Mouse (Mus musculus) CH12.LX (cell line): ENCODE measurements around the gene Pfkfb3.

Experiments
- CTCF ChIP-seq, 2 experiments: IDR thresholded peaks in 1 of 2; conservative IDR thresholded peaks in 1 of 2; 2 replicates each; pipeline ENCODE4 v1.5.1; 2011 to 2012; ENCODE audit warnings: low read depth in 2 of 2, low read length in 2 of 2, improper control_type of control experiment in 1 of 2, inconsistent platforms in 1 of 2, mild to moderate bottlenecking in 1 of 2, moderate library complexity in 1 of 2
- E2F4 ChIP-seq: IDR thresholded peaks from 2 replicates; pipeline ENCODE4 v1.6.1; 2011; ENCODE audit warnings: low read depth, low read length, improper control_type of control experiment; ENCODE audit not compliant: insufficient replicate concordance
- HCFC1 ChIP-seq: IDR thresholded peaks from 2 replicates; pipeline ENCODE4 v1.6.1; 2012; ENCODE audit warnings: low read depth, mild to moderate bottlenecking, inconsistent platforms, low read length, improper control_type of control experiment
- MAFK ChIP-seq: IDR thresholded peaks from 2 replicates; pipeline ENCODE4 v1.6.1; 2011; ENCODE audit warnings: low read length, improper control_type of control experiment; ENCODE audit not compliant: insufficient replicate concordance
- MEF2A ChIP-seq: IDR thresholded peaks from 2 replicates; pipeline ENCODE4 v1.6.1; 2014; ENCODE audit warnings: low read depth, mild to moderate bottlenecking, inconsistent platforms, low read length, improper control_type of control experiment, borderline replicate concordance
- NRF1 ChIP-seq: IDR thresholded peaks from 2 replicates; pipeline ENCODE4 v1.6.1; 2014; ENCODE audit warnings: low read depth, mild to moderate bottlenecking, inconsistent platforms, low read length, improper control_type of control experiment, moderate library complexity
- POLR2A ChIP-seq: IDR thresholded peaks from 2 replicates; pipeline ENCODE4 v1.6.1; 2011; ENCODE audit warnings: low read depth, mild to moderate bottlenecking, improper control_type of control experiment, low read length
- RAD21 ChIP-seq: IDR thresholded peaks from 2 replicates; pipeline ENCODE4 v1.6.1; 2011; ENCODE audit warnings: low read depth, mild to moderate bottlenecking, low read length, improper control_type of control experiment, moderate library complexity
- USF2 ChIP-seq: conservative IDR thresholded peaks from 2 replicates; pipeline ENCODE4 v1.6.1; 2011; ENCODE audit warnings: low read depth, low read length, improper control_type of control experiment

- TF ChIP-seq POLR2A (no peak), MAFK (no peak), CTCF (conservative IDR thresholded peaks at IDR 0.05 in 1 of 2, IDR thresholded peaks at IDR 0.05 in 1 of 2; ENCODE audit: low read depth in 2 of 2, low read length in 2 of 2) (no peak), RAD21 (no peak), MEF2A (no peak), E2F4 (no peak), USF2 (no peak), NRF1 (no peak), HCFC1 (no peak)
Observed at GRCm38 (mm10) chr2:11483226-11483625, 70.7 kb downstream of the Pfkfb3 start.
